Mouse (Mus musculus) lung, embryonic 16.5 days (tissue): ENCODE results near the gene Slc5a2. TPM values are rescaled to one million over a fixed set of nuclear protein-coding genes. Genes with fewer than 3 reads are reported as not detected.

Experiments
- ATAC-seq: fragments of 200-750 bp; cut with Nextera tagmentation; 2 replicates; pipeline ENCODE4 v1.8.0; 2017; ENCODE audit warnings: low read depth, mild to moderate bottlenecking, moderate library complexity
- H3K27ac ChIP-seq: fragments of 300-500 bp; sonication (generic); 2 replicates; pipeline ENCODE4 v1.5.1; 2014; ENCODE audit warnings: mild to moderate bottlenecking, control low read depth, low read length
- H3K27me3 ChIP-seq: fragments of 300-500 bp; sonication (generic); 2 replicates; pipeline ENCODE4 v1.6.1; 2014; ENCODE audit warnings: low read depth, low read length, mixed read lengths; ENCODE audit not compliant: control insufficient read depth, insufficient read depth
- H3K36me3 ChIP-seq: fragments of 300-500 bp; sonication (generic); 2 replicates; pipeline ENCODE4 v1.6.1; 2014; ENCODE audit warnings: low read length; ENCODE audit not compliant: control insufficient read depth, insufficient read depth
- H3K4me1 ChIP-seq: fragments of 300-500 bp; sonication (generic); replicated peaks from 2 replicates; pipeline ENCODE4 v1.6.1; 2014; ENCODE audit warnings: low read length, mixed read lengths; ENCODE audit not compliant: control insufficient read depth, insufficient read depth
- H3K4me2 ChIP-seq: fragments of 300-500 bp; sonication (generic); 2 replicates; pipeline ENCODE4 v1.6.1; 2014; ENCODE audit warnings: low read depth, low read length, control low read depth
- H3K4me3 ChIP-seq: fragments of 300-500 bp; sonication (generic); 2 replicates; pipeline ENCODE4 v1.5.1; 2014; ENCODE audit warnings: mild to moderate bottlenecking, low read length, control low read depth
- H3K9ac ChIP-seq: fragments of 300-500 bp; sonication (generic); 2 replicates; pipeline ENCODE4 v1.6.1; 2014; ENCODE audit warnings: low read length, control low read depth
- H3K9me3 ChIP-seq: fragments of 300-500 bp; sonication (generic); 2 replicates; pipeline ENCODE4 v1.6.1; 2016; ENCODE audit warnings: low read length; ENCODE audit not compliant: control insufficient read depth
- WGBS: fragments of 180-500 bp; shearing (Covaris S2); extraction: QIAGEN DNeasy Blood & Tissue Kit; methylation state at CpG from one replicate; pipeline ENCODE4 v1.1.7; 2014; 5-methylcytosine and 5-hydroxymethylcytosine counted together
- polyA plus RNA-seq: library from polyadenylated mRNA; unstranded; fragments of >200 nt; fragmentation: Nextera tagmentation; extraction: Ambion mirVana; gene quantifications from 2 replicates; pipeline ENCODE4 v1.2.1, GENCODE M21; 2015

The Slc5a2 gene
- polyA plus RNA-seq, 1 experiment from 2014 or later = not detected

DNA sequence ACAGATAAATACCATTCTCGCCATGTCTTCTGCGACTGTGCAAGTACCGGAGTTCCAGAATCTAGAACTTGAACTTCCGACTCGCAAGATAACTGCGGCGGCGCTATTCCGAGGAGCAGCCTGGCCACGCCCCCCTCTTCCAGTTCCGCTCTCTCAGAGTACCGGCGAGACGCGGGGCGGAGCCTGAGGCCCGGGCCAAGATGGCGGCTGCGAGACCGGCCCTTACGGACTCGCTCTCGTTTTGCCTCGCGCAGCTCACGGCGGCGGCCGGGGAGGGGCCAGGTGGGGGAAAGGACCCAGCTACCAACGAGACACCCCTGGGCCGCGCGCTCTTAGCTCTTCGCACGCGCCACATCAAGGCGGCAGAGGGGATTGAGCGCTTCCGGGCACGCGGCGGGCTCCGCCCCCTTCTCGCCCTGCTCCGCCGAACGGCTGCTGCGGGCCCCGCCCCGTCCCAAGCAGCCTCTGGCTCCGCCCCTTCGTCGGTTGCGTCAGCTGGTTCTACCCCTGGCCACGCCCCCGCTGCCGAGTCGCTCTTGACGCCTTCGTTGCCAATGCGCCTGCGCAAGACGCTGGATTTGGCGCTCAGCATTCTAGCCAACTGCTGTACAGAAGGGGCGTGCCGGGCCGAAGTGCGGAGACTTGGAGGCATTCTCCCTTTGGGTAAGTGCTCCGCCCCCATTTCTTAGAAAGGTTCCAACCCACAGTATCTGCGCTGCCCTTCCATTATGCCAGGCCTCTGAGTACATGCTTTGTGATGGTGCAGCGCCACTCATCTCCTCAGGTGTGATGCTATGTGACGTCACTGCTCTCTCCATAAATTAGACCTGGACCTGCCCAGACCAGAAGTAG is 27.3 kb upstream of the Slc5a2 start, which contains the start of gene 9130023H24Rik:
TSS of gene 9130023H24Rik (minus strand) at position 105 of the 852 bp plus-strand sequence.
- Histone ChIP-seq H3K4me2 (peak within 1 kb of the TSS; percentile 73), H3K4me1 (peaks cover 13% of the 10 kb centered on the region), H3K36me3 (peaks cover 17% of the 10 kb centered on the region), H3K9ac (peak within 1 kb of the TSS; percentile 91), H3K27me3 (no peaks in the 10 kb centered on the region), H3K9me3 (no peaks in the 10 kb centered on the region), H3K4me3 (peak within 1 kb of the TSS; percentile 75), H3K27ac (peak within 1 kb of the TSS; percentile 99)
- WGBS = 0% methylated on average over 70 of the region's 72 CpGs
- peak; percentile 91 for ATAC-seq

DNA sequence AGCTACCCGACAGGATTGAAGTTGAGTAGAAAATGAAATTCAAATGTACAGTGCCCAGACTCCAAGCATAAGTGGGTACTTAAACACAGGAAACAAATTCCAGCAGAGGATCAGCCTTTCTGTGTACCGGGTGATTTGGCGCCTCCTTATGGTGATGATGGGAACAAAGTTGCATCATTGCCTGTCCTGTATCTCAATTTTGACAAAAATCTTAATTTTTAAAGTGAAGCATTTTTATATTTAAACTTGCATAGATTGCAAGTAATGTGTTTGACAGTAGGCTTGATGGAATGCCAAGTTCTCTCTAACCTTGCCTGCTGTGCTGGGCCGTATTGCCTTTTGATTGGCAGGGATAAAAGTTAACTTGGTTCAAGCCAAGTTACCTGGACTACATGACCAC is 26.5 kb upstream of the Slc5a2 start:
- H3K9me3 ChIP-seq = no peaks in the 10 kb centered on the region
- peak overlapping the region; percentile 75 for H3K4me3 ChIP-seq
- H3K9ac ChIP-seq = peak overlapping the region; percentile 61
- H3K4me2 ChIP-seq = peak overlapping the region; percentile 73
- peaks cover 13% of the 10 kb centered on the region for H3K4me1 ChIP-seq
- no peaks in the 10 kb centered on the region for H3K27me3 ChIP-seq
- H3K36me3 ChIP-seq = peaks cover 19% of the 10 kb centered on the region
- no peak for ATAC-seq
- peak overlapping the region; percentile 98 for H3K27ac ChIP-seq
- WGBS = 17% methylated on average over 4 of the region's 4 CpGs

DNA sequence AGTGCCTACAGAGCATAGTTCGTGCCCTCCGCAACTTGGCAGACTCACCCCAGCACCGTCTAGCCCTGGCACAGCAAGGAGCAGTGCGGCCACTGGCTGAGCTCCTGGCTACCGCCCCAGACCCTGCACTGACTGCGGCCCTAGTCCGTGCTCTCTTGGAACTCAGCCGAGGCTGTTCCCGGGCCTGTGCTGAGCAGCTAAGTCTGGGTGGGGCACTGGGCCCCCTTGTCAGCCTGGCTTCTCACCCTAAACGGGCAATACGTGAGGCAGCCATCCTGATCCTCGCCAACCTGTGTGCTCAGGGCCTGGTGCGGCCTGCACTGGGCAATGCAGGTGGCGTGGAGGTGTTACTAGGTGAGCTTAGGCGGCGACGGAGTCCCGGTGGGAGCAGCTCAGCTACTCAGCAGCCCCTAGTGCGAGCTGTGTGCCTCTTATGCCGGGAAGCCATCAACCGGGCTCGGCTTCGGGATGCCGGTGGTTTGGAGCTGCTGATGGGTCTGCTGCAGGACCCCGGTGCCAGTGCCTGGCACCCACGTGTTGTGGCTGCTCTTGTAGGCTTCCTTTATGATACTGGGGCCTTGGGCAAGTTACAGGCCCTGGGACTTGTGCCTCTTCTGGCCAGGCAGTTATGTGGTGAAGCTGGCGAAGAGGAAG is 25.2 kb upstream of the Slc5a2 start:
- Histone ChIP-seq H3K36me3 (peaks cover 28% of the 10 kb centered on the region), H3K9ac (no peak overlapping the region; the same call in 1 of the 2 replicates), H3K4me1 (peaks cover 13% of the 10 kb centered on the region), H3K27me3 (no peaks in the 10 kb centered on the region), H3K4me3 (no peak overlapping the region), H3K9me3 (no peaks in the 10 kb centered on the region), H3K27ac (no peak overlapping the region), H3K4me2 (no peak overlapping the region)
- ATAC-seq = no peak
- WGBS = 91% methylated on average over 27 of the region's 27 CpGs

DNA sequence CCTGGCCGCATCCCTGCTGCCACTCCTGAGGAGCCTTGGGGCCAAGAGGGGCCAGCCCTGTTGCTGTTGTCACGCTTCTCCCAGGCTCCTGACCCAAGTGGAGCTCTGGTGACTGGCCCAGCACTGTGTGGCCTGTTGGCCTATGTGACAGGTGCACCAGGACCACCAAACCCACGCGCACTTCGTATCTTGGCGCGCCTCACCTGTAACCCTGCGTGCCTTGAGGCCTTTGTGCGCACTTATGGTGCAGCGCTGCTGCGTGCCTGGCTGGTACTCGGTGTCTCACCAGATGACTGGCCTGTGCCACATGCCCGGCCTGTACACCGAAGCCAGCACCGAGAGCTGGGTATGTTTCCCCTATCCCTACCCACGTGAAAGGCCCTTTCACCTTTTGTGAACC is 23.1 kb upstream of the Slc5a2 start:
- Histone ChIP-seq H3K36me3 (peaks cover 28% of the 10 kb centered on the region), H3K27ac (no peak overlapping the region), H3K4me2 (no peak overlapping the region), H3K27me3 (no peaks in the 10 kb centered on the region), H3K9me3 (no peaks in the 10 kb centered on the region), H3K9ac (no peak overlapping the region), H3K4me1 (peaks cover 13% of the 10 kb centered on the region), H3K4me3 (no peak overlapping the region)
- ATAC-seq = no peak
- 96% methylated on average over 16 of the region's 16 CpGs for WGBS

DNA sequence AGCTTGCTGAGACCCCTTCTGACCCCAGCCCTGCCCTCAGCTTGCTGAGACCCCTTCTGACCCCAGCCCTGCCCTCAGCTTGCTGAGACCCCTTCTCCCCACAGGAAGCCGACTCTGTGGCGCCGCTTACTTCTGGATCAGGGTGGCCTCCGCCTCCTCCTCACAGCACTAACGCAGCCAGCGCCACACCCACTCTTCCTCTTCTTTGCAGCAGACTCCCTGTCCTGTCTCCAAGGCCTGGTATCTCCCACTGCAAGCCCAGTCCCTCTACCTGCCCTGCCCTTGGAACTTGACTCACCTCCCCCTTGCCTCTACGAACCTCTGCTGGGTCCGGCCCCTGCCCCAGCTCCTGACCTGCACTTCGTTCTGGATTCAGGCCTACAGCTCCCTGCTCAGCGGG is 21.5 kb upstream of the Slc5a2 start:
- no peak overlapping the region for H3K4me2 ChIP-seq
- no peak overlapping the region for H3K27ac ChIP-seq
- peaks cover 13% of the 10 kb centered on the region for H3K4me1 ChIP-seq
- 77% methylated on average over 10 of the region's 10 CpGs for WGBS
- no peaks in the 10 kb centered on the region for H3K9me3 ChIP-seq
- H3K9ac ChIP-seq = no peak overlapping the region
- no peak for ATAC-seq
- peaks cover 28% of the 10 kb centered on the region for H3K36me3 ChIP-seq
- no peaks in the 10 kb centered on the region for H3K27me3 ChIP-seq
- no peak overlapping the region for H3K4me3 ChIP-seq

DNA sequence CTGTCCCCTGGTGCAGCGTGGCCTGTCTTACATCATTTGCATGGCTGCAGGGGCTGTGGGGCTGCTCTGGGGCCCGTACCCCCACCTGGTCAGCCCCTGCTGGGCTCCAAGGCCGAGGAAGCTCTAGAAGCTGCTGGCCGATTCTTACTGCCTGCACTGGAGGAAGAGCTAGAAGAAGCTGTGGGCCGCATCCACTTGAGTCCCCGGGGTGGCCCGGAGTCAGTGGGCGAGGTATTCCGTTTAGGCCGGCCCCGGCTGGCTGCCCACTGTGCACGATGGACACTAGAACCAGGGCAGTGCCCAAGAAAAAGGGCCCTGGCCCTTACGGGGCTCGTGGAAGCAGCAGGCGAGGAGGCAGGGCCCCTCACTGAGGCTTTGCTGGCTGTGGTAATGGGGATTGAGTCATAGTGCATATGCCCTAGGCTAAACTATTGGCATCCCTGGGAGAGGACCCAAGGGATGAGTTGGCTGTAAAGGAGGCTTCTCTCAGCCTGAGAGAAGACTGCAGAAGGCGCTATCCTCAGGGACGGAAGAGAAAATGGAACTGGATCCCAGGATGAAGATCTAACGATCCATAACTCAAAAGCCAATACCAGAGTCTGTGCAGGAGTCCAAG is 20.9 kb upstream of the Slc5a2 start:
- Histone ChIP-seq H3K9ac (0 out of 2 replicates have a peak overlapping the region, but pooled peaks have one; percentile 5), H3K27ac (no peak overlapping the region), H3K36me3 (peaks cover 32% of the 10 kb centered on the region), H3K4me3 (no peak overlapping the region), H3K9me3 (no peaks in the 10 kb centered on the region), H3K4me2 (no peak overlapping the region), H3K27me3 (no peaks in the 10 kb centered on the region), H3K4me1 (peaks cover 7% of the 10 kb centered on the region)
- 90% methylated on average over 18 of the region's 18 CpGs for WGBS
- no peak for ATAC-seq

DNA sequence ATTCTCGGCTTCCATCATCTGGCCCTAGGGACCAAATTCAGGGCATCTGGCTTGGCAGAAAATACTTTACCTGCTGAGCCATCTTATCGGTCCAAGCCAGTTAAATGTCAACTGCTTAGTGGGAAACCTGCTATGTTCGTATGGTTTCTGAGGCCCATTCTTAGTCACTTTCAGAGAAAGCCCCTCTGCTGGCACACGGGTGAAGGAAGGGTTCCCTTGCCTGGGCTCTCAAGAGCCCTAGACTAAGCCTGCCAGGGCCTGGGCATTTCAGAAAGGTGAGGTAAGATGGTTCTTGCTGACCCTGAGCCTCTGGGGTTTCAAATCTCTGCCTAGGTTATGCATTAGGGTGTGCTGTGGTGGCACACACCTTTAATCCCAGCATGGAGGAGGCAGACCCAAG is 19.9 kb upstream of the Slc5a2 start:
- H3K36me3 ChIP-seq = peaks cover 30% of the 10 kb centered on the region
- no peak overlapping the region for H3K4me3 ChIP-seq
- no peak overlapping the region for H3K4me2 ChIP-seq
- ATAC-seq = no peak
- 82% methylated on average over 4 of the region's 4 CpGs for WGBS
- no peaks in the 10 kb centered on the region for H3K27me3 ChIP-seq
- H3K27ac ChIP-seq = peak overlapping the region; percentile 97; the same call in 1 of the 2 replicates
- no peaks in the 10 kb centered on the region for H3K9me3 ChIP-seq
- no peak overlapping the region; the same call in 1 of the 2 replicates for H3K9ac ChIP-seq
- H3K4me1 ChIP-seq = peaks cover 11% of the 10 kb centered on the region

DNA sequence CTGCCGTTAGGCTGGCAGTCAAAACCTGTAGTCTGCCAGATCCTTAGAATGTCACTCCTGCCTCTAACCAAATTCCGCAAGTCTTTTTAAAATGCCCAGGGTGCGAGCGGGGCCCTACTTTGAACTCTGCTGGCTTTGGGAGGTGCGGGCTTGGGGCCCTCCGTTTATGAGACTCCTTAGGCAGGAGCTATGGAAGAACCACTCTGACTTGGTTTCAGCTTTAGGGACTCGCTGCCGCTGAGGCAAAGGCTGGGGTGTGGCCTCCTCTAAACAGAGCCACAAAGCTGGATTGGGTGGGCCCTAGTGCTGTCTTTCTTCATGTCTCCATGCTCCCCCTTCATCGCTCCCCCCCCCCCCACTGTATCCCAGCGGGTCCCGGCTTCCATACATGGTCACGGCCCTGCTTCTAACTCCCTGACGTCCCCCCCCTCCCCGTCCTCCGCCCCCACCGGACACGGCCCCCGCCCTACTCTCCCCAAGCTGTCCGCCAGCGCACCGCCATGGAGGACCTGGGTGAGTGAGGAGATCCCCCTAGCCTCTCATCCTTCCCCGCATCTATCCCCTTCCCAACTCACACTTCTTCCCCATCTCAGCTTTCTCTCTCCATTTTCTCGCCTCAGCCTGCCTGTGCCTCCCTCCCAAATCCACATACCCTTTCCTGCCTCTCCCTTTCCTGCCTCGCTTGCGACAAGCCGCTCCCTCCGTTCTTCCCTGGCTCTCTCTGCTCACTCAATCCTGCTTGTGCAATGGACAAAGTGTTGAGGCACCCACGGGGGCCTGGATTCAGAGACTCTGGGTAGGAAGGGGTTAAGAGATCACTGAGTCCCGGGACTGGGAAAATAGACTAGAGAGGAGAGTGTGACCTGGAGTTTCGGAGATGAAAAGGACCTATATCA is 18.7 kb upstream of the Slc5a2 start, which contains the start of gene Tgfb1i1:
TSS of gene Tgfb1i1 (plus strand) at position 317 of the 896 bp plus-strand sequence.
- H3K9me3 ChIP-seq = no peaks in the 10 kb centered on the region
- 3% methylated on average over 24 of the region's 30 CpGs for WGBS
- peak within 1 kb of the TSS; percentile 98 for H3K27ac ChIP-seq
- no peaks in the 10 kb centered on the region for H3K27me3 ChIP-seq
- H3K9ac ChIP-seq = peak within 1 kb of the TSS; percentile 92
- H3K4me3 ChIP-seq = peak within 1 kb of the TSS; percentile 77
- ATAC-seq = peak; percentile 91
- H3K4me1 ChIP-seq = peaks cover 11% of the 10 kb centered on the region
- peak within 1 kb of the TSS; percentile 86 for H3K4me2 ChIP-seq
- peaks cover 23% of the 10 kb centered on the region for H3K36me3 ChIP-seq
